In genomic region chr1:178549576-178549975, GRCm38 (mm10) we compare ENCODE assay signal across 27 mouse cellular contexts. TPM values are rescaled to one million over a fixed set of nuclear protein-coding genes. Genes with fewer than 3 reads are reported as not detected.
DNase-seq lines count a peak whose midpoint lies in the region; ATAC-seq and TF ChIP-seq lines count a peak whose summit lies in the region.
"Had no signal": no experiment of that assay in that cellular context is flagged by ENCODE, and none has a peak within 500 bp of the region (broad histone marks: within the 10 kb centered on the region; RNA-seq: fewer than 3 reads in every experiment).

No protein-coding gene starts in this region.

- WGBS in cerebellum, adult 2 months = 49% methylated on average over 4 of the region's 4 CpGs
- WGBS in limb, embryonic 10.5 days = 96% methylated on average over 4 of the region's 4 CpGs
- WGBS in forebrain, postnatal 0 days = 81% methylated on average over 4 of the region's 4 CpGs

- peak; percentile 63 for DNase-seq in cerebellum, adult 11-12 months
- DNase-seq in cerebellum, postnatal 4 days (ENCODE audit: low spot score in 2 of 2) = no peak
- peak; percentile 68 for DNase-seq in cerebellum, adult 2 months
- peak; percentile 68 to 77 for DNase-seq in cerebellum, postnatal 10 days
- DNase-seq in limb, embryonic 10.5 days (ENCODE audit: low spot score) = no peak
- DNase-seq in forebrain, postnatal 0 days = no peak
- DNase-seq: B cell, adult 2 months; embryo, embryonic 11 days; gastrocnemius, postnatal 10 days; layer of hippocampus, postnatal 36 days; liver; lung, postnatal 36 days; thymus, postnatal 14 days had no signal

- ATAC-seq in forebrain, postnatal 0 days = no peak
- ATAC-seq in activated CD4-positive, CD25-positive, alpha-beta regulatory T cell, adult 4 months = no peak
- ATAC-seq: forebrain, embryonic 14.5 days; hindbrain, postnatal 0 days; intestine, embryonic 16.5 days; midbrain, embryonic 15.5 days; Patski had no signal

- no peaks in the 10 kb centered on the region for H3K9me3 ChIP-seq in limb, embryonic 10.5 days (replicated peaks)
- no peaks in the 10 kb centered on the region for H3K9me3 ChIP-seq in forebrain, postnatal 0 days (ENCODE audit: low read length)
- H3K9me3 ChIP-seq: embryonic facial prominence, embryonic 15.5 days; heart, embryonic 10.5 days; kidney, embryonic 15.5 days; liver, embryonic 15.5 days; lung, embryonic 15.5 days; midbrain, embryonic 15.5 days; neural tube, embryonic 12.5 days had no signal

- no peak for TF ChIP-seq POLR2A in cerebellum, adult 2 months (IDR thresholded peaks at IDR 0.05; ENCODE audit: borderline replicate concordance, insufficient read depth, low read length)

- no peak overlapping the region for H3K4me2 ChIP-seq in forebrain, postnatal 0 days (ENCODE audit: low read depth)
- H3K4me2 ChIP-seq: embryonic facial prominence, embryonic 15.5 days; kidney, embryonic 15.5 days; liver, embryonic 15.5 days; lung, embryonic 15.5 days; midbrain, embryonic 15.5 days; neural tube, embryonic 12.5 days had no signal

- TF ChIP-seq CTCF in cerebellum, adult 2 months (IDR thresholded peaks at IDR 0.05; ENCODE audit: borderline replicate concordance, insufficient read depth, low read depth, low read length) = no peak
- TF ChIP-seq CTCF in forebrain, postnatal 0 days (IDR thresholded peaks at IDR 0.05; ENCODE audit: low read depth) = no peak

- no peaks in the 10 kb centered on the region for H3K27me3 ChIP-seq in cerebellum, adult 2 months (ENCODE audit: control insufficient read depth, insufficient read depth, low read length)
- H3K27me3 ChIP-seq in limb, embryonic 10.5 days (ENCODE audit: low read depth, poor library complexity, severe bottlenecking) = no peaks in the 10 kb centered on the region
- H3K27me3 ChIP-seq in forebrain, postnatal 0 days (ENCODE audit: insufficient read depth, low read length) = no peaks in the 10 kb centered on the region
- H3K27me3 ChIP-seq: CH12.LX; embryonic facial prominence, embryonic 15.5 days; kidney, embryonic 15.5 days; liver, embryonic 15.5 days; lung, embryonic 15.5 days; midbrain, embryonic 15.5 days; neural tube, embryonic 12.5 days; Patski had no signal

- no peak overlapping the region for H3K27ac ChIP-seq in cerebellum, adult 2 months (ENCODE audit: insufficient read depth, low read length)
- peak overlapping the region; percentile 79 for H3K27ac ChIP-seq in limb, embryonic 10.5 days
- H3K27ac ChIP-seq in forebrain, postnatal 0 days (ENCODE audit: low read depth, low read length) = no peak overlapping the region
- H3K27ac ChIP-seq: embryonic facial prominence, embryonic 15.5 days; heart, embryonic 10.5 days; hindbrain, postnatal 0 days; kidney, embryonic 15.5 days; liver, embryonic 15.5 days; lung, embryonic 15.5 days; midbrain, embryonic 15.5 days; neural tube, embryonic 12.5 days had no signal

- H3K4me3 ChIP-seq in cerebellum, adult 2 months (replicated peaks; ENCODE audit: insufficient read depth, low read depth, low read length) = no peak overlapping the region
- H3K4me3 ChIP-seq in limb, embryonic 10.5 days = no peak overlapping the region
- no peak overlapping the region for H3K4me3 ChIP-seq in forebrain, postnatal 0 days (ENCODE audit: low read depth, low read length)
- H3K4me3 ChIP-seq: embryonic facial prominence, embryonic 15.5 days; heart, embryonic 10.5 days; kidney, embryonic 15.5 days; liver, embryonic 15.5 days; lung, embryonic 15.5 days; midbrain, embryonic 15.5 days; neural tube, embryonic 12.5 days had no signal

- peaks cover 13% of the 10 kb centered on the region for H3K4me1 ChIP-seq in cerebellum, adult 2 months (ENCODE audit: control insufficient read depth, insufficient read depth, low read length)
- peaks cover 66% of the 10 kb centered on the region for H3K4me1 ChIP-seq in limb, embryonic 10.5 days
- no peaks in the 10 kb centered on the region for H3K4me1 ChIP-seq in forebrain, postnatal 0 days (ENCODE audit: insufficient read depth)
- H3K4me1 ChIP-seq: liver, embryonic 15.5 days; lung, embryonic 15.5 days had no signal

- H3K9ac ChIP-seq in forebrain, postnatal 0 days = no peak overlapping the region
- H3K9ac ChIP-seq: embryonic facial prominence, embryonic 15.5 days; kidney, embryonic 15.5 days; liver, embryonic 15.5 days; lung, embryonic 15.5 days; midbrain, embryonic 15.5 days; neural tube, embryonic 12.5 days had no signal

- H3K36me3 ChIP-seq in limb, embryonic 10.5 days = peaks cover 51% of the 10 kb centered on the region
- no peaks in the 10 kb centered on the region for H3K36me3 ChIP-seq in forebrain, postnatal 0 days (ENCODE audit: insufficient read depth)
- H3K36me3 ChIP-seq: G1E; liver, embryonic 15.5 days; lung, embryonic 15.5 days; midbrain, embryonic 15.5 days; neural tube, embryonic 12.5 days had no signal

RNA-seq across cellular contexts. Expression of gene Kif26b, which starts 20.7 kb away (rescaled TPM):
- polyA plus RNA-seq in cerebellum, adult 2 months (2012; rRNA removed) = 15.6 and 17.3 TPM in 2 replicates
- polyA plus RNA-seq in limb, embryonic 10.5 days (2016; fragmentation: Nextera tagmentation; extraction: Ambion mirVana) = 18.4 and 24.8 TPM in 2 replicates
- 24.6 and 33.7 TPM in 2 replicates for total RNA-seq in forebrain, postnatal 0 days (2014; rRNA removed)
- polyA plus RNA-seq in forebrain, postnatal 0 days (2015; fragmentation: Nextera tagmentation; extraction: Ambion mirVana) = 2.6 and 3.4 TPM in 2 replicates
- polyA plus RNA-seq in activated CD4-positive, CD25-positive, alpha-beta regulatory T cell, adult 4 months (2017; shearing (Covaris generic)) = not detected
- total RNA-seq: CH12.LX had no signal

Comparison
In these comparisons a context has a peak if more than half of its experiments do, and no peak if none do; other contexts are left out.
1. DNase-seq: peak in cerebellum, adult 11-12 months (single experiment), cerebellum, adult 2 months (2 of 2) and cerebellum, postnatal 10 days (2 of 2); none in cerebellum, postnatal 4 days (0 of 2), limb, embryonic 10.5 days (single experiment) and forebrain, postnatal 0 days (single experiment).